Mouse (Mus musculus) spleen, postnatal 14 days (tissue): Measurements from ENCODE around the gene Eno4.
"Not testable (repeated sequence)": the region's sequence is repeated elsewhere in the genome, so short reads cannot be mapped to it uniquely, and the experiment has no call there.

ENCODE experiments used
- DNase-seq, 2 experiments: peaks; one replicate each; pipeline ENCODE4 v3.0.0; 2021 to 2022; ENCODE audit warnings: low spot score in 2 of 2

Eno4 gene

GRCm38 (mm10) chr19:58942841-58943828 is at the start of gene Eno4, which contains the start of gene Hspa12a:
Gene Eno4, plus strand, starts transcription at chr19:58943425.
Gene Hspa12a, minus strand, starts transcription at chr19:58943654.
- peak; percentile 67 to 76 for DNase-seq

DNA sequence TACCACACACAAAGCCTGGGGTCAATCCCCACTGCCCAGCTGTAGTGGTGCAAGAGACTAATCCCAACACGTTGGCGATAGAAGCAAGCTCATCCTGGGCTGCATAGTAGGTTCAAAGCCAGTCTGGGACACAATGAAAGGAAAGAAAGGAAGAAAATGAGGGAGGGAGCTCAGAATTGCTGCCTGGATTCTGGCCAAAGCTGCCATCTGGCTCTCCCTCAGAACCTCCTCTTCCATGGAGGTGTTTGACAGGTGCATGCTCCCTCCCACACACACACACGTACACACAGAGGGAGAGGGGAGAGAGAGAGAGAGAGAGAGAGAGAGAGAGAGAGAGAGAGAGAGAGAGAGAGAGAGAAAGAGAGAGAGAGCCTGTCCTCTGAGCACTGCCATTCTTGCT is 47.0 kb upstream of the Eno4 start:
- no peak for DNase-seq

- DNase-seq: not testable (repeated sequence)
Measured at GRCm38 (mm10) chr19:58900471-58900870, 42.8 kb upstream of the Eno4 start.

DNA sequence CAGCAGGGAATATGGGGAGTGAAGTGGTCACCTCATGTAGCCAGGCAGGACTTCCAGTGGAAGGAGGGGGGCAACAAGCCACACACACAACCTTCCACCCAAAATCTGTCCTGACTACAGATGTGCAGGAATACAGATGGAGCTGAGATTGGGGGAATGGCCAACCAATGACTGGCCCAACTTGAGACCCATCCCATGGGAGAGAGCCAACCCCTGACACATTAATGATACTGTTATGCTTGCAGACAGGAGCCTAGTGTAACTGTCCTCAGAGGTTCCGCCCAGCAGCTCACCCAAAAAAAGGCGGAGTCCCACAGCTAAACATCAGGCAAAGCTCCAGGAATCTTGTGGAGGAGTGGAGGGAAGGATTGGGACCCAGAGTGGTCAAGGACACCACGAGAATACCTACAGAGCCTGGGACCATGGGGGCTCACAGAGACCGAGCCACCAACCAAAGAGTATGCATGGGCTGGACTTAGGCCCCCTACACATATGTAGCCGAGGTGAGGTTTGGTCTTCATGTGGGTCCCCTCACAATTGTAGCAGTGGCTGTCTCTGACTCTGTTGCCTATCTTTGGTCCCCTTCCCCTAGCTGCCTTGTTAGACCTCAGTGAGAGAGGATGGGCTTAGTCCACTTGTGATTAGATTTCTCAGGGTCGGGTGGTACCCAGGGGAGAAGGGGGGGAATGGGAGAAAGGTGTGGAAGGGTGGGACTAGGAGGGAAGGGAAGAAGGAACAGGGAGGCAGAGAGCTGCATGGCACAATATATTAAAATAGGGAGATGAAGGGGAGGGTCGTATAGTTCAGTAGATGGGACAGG is 39.9 kb upstream of the Eno4 start:
- no peak for DNase-seq

- DNase-seq: peak; percentile 38 to 62
Measured at GRCm38 (mm10) chr19:58903899-58904327, 39.3 kb upstream of the Eno4 start.

GRCm38 (mm10) chr19:58906685-58907084 is 36.5 kb upstream of the Eno4 start:
- DNase-seq: no peak

DNA sequence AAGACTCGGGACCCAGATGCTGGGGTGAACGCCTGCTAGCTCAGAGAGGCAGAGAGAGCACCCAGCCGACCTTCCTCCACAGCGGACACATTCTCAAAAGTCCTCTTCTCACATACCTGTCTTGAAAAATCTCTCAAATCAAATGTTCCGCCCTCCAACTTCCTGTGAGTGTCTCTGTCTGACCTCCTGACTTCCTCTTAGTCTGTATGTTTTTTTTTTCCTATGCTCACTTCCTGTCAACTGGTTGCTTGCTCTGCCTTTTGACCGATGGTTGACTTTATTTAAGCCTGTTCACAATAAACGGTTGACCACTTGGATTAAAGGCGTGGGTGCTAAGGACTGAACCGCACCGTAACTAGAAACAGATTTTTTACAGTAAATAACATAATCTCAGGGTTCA is 35.2 kb upstream of the Eno4 start:
- DNase-seq: no peak

DNA sequence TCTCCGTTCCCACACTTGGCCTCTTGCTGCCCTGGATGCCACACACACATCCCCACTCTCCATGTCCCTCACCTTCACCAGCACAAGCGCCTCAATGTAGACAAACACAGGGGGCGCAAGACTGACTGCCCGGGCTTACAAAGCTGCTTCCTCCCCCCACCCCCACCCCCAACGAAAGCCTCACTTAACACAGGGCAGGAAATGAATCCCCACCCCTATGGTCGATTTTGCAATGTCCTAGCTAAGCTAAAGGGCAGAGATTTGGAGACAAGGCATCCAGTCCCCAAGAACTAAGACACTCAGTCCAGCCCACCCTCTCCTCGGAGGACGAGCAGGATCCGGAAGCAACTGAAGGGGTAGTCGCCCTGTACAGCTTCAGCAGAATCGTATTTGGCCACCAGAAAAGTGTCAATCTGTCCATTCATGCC is 32.3 kb upstream of the Eno4 start:
- DNase-seq: no peak

GRCm38 (mm10) chr19:58911386-58911785 is 31.8 kb upstream of the Eno4 start:
- DNase-seq: peak in 1 of 2 experiments; percentile 42

DNA sequence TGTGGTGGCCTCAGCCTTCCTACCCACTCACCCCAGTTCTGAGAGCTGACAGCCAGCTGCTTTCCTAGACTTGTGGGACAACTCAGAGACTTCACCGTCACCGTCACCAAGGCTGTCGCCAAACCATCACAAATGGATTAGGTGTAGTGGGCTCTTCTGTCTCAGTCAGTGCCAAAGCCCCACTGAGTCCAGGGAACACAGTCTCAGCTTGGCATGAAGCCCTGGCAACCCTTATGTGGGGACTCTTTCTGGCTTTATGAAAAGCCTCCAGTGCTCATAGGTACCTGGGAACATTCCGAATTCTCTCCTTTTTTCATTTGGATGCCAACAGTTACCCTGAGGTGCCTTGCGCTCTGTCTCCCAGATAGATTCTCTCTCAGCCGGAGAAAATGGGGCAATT is 29.9 kb upstream of the Eno4 start:
- DNase-seq: no peak

DNA sequence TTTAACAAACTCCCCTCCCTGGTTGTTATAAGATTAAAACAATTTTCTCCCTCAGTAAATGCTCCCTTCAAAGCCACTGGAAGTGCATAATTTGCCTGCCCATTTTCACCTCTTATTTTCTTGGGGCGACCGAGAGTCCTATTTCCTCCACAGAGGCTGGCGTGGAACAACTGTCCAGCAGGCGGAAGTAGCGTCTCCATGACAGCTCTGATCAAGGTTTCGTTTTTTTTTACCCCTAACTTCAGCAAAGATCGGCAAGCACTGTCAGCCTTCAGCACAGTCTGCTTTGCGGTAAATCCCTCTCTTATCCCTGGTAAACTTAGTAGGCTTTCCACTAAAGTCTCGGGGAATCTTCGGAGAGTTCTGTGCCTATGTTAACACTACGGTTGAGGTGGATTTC is 24.6 kb upstream of the Eno4 start:
- DNase-seq: no peak

- no peak for DNase-seq
Measured at GRCm38 (mm10) chr19:58919148-58919547, 24.1 kb upstream of the Eno4 start.

DNA sequence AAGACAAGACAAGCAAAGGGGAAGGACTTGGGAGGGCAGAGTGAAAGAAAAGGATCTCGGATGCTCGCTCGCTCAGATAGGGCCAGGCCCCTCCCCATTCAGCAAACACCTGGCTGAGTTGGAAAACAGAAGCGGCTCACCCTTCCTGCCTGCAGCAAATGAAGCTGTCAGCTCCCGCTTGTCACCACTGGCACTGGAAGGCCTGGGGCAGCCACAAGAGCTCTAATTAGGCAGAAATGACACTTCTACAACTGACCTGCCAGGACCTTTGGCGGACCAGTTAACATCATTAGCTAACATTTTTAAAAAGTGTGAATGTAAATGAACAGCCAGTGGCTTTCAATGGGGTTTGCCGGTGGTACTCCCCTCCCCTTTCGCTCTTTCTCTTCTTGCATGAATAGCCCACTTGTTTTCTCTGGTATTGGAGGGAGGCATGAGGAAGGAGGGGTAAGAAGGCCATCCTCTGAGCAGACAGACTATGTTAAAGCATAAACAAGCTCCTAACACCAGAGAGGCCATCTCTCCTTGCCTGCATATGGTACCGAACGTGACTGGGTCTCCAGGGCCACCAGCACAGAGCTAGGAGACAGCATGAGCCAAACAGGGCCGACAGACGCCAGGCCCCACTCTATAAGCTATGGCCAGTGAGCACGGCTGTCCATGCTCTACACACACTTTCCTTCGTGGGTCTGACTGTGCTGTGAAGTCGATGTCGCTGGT is 12.0 kb upstream of the Eno4 start:
- DNase-seq: no peak

DNA sequence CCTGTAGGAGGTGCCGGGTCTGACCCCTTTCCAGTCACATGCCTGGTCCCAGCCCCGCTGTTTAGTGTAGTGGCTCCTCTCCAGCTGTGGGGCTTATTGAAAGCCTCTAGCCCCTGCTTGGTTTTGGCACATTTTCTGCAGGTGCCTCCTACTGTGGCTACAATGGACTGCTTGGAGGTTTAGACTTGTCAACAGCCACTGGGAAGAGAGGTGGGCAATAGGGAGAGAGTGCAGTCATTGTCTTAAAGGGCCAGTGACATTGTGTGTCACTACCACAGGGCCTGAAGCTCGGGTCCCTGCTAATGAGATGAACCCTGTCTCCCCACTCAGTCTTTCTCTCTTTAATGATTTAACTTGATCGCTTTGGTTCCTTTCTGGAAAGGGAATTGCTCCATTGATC is 10.2 kb upstream of the Eno4 start:
- DNase-seq: no peak

DNA sequence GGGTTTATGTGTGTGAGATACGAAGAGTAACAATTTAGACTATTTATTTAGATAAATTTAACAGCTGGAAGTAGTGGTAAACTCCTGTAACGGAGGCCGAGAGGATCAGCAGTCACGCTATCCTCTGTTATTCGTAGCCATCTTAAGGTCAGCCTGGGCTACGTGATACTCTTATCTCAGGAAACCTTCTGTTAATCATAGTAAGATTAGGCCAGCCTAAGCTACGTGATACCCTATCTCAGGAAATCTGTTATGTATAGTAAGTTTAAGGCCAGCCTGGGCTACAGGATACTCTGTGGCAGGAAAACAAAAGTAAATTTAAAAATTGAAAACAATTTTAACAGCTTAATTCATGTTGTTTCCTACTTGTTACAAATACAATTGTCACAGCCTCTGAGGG is 2.7 kb downstream of the Eno4 start:
- no peak for DNase-seq

GRCm38 (mm10) chr19:58951521-58951920 is 8.3 kb downstream of the Eno4 start:
- DNase-seq: no peak

- DNase-seq: no peak
Measured at GRCm38 (mm10) chr19:58952236-58952635, 9.0 kb downstream of the Eno4 start.

DNA sequence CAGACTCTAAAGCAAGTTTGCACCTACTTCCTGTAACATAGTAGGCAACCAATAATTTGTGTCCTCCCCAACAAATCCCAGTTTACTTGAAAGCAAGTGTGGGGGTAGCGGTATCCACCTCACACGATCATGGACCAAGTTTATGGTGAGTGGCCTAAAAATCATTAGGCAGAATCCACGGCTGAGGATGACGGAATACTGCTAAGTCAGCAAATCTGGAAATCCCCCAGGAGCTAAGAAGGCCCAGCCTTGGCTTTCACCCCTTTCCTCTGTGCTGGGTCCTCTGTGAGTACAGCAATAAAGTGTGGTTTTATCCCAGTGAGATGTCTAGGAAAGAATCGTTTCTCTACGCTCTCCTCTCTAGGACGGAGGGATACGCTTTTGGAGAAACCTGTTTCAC is 11.6 kb downstream of the Eno4 start:
- DNase-seq: no peak

- no peak for DNase-seq
Measured at GRCm38 (mm10) chr19:58963011-58963410, 19.8 kb downstream of the Eno4 start.

DNA sequence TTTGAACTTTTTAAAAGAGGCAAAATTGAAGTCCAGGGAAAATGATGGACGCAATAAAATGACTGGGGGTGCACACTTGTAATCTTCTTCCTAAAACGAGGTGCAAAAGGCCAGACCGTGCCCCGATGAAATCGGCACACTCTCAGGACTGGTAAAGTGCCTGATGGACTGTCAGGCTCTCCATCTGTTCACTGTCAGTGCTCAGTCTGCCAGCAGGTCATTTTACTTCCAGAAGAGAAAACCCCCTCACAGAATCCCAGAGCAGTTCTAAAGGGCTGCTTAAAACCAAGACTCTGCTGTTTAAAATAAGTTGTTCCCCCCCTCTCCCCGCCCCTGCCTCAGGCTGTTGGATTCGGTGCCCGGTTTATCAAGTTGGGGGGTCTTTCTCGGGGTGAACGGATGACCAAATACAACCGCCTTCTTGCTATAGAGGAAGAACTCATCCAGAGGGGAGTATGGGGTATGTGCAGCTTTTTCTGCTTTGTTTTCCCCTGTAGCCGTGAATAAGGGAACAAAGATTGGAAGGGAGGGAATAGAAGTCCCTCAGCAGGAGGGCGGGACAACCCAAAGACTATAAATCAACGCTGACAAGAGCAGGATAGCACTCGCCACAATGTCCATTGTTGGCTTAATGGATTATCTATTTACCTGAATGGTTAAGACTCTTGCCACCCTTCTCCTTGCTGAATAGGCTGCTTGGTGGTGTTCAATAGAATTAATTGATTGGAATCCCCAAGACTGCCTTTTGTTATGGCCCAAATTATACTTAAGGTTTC is 25.7 kb downstream of the Eno4 start:
- DNase-seq: no peak

- no peak for DNase-seq
Measured at GRCm38 (mm10) chr19:58970826-58971225, 27.6 kb downstream of the Eno4 start.
